Mouse (Mus musculus): ENCODE measurements at regions not wholly inside any gene's neighbourhood (a gene's known extent, or its start where the extent isn't known, plus 50 kb on each side); places are given as distances from the start of the nearest gene placed in this dataset.

- no peak for DNase-seq (ENCODE audit: low spot score in 2 of 2)
These were observed 53.7 kb upstream of the Ralgps2 start for GRCm38 (mm10) chr1:156993105-156993504.

- DNase-seq (ENCODE audit: low spot score in 2 of 2): no peak
These were observed 53.1 kb upstream of the Ralgps2 start for GRCm38 (mm10) chr1:156992536-156992935.

- DNase-seq (ENCODE audit: low spot score in 2 of 2): no peak
These were observed 51.4 kb upstream of the Ralgps2 start for GRCm38 (mm10) chr1:156990567-156991494.

- peak in 1 of 2 experiments; percentile 18 for DNase-seq (ENCODE audit: low spot score in 2 of 2)
These were observed 50.7 kb upstream of the Ralgps2 start for GRCm38 (mm10) chr1:156990112-156990511.

GRCm38 (mm10) chr1:156989149-156989785 is 49.8 kb upstream of the Ralgps2 start:
- DNase-seq (ENCODE audit: low spot score in 2 of 2): peak in 1 of 2 experiments; percentile 28

All from frontal cortex, postnatal 36 days (tissue).